Mouse (Mus musculus) myocyte (in vitro differentiated cells): ENCODE results near the gene Hrh2. TPM values are rescaled to one million over a fixed set of nuclear protein-coding genes. Genes with fewer than 3 reads are reported as not detected.
A peak's percentile ranks its signal among the peaks of the same experiment; 100 is the strongest.

Source experiments
- H3K27me3 ChIP-seq: one replicate; pipeline ENCODE4 v1.6.1; 2011; ENCODE audit not compliant: control insufficient read depth, insufficient read depth, insufficient read length
- H3K36me3 ChIP-seq: one replicate; pipeline ENCODE4 v1.6.1; 2011; ENCODE audit not compliant: control insufficient read depth, insufficient read depth
- H3K4me2 ChIP-seq: one replicate; pipeline ENCODE4 v1.6.1; 2011; ENCODE audit warnings: low read depth, control low read depth
- H3K4me3 ChIP-seq: one replicate; pipeline ENCODE4 v1.5.1; 2011; ENCODE audit warnings: mild to moderate bottlenecking, control low read depth, moderate library complexity
- H3K79me2 ChIP-seq: one replicate; pipeline ENCODE4 v1.6.1; 2011; ENCODE audit not compliant: control insufficient read depth, insufficient read depth
- H3ac ChIP-seq: one replicate; pipeline ENCODE4 v1.6.1; 2011; ENCODE audit not compliant: control insufficient read depth, insufficient read length
- CEBPB ChIP-seq: IDR thresholded peaks from 2 replicates; pipeline ENCODE4 v1.6.1; 2011; ENCODE audit warnings: mild to moderate bottlenecking, moderate library complexity; ENCODE audit not compliant: poor library complexity, insufficient read depth, severe bottlenecking
- E2F4 ChIP-seq: IDR thresholded peaks from one replicate; pipeline ENCODE4 v1.6.1; 2011; ENCODE audit warnings: mild to moderate bottlenecking, control low read depth, moderate library complexity; ENCODE audit not compliant: insufficient read depth
- MAX ChIP-seq: IDR thresholded peaks from one replicate; pipeline ENCODE4 v1.6.1; 2011; ENCODE audit warnings: low read depth, mild to moderate bottlenecking, control low read depth
- MYOD1 ChIP-seq, 3 experiments: IDR thresholded peaks; one replicate each; pipeline ENCODE4 v1.6.1; 2011; ENCODE audit warnings: control low read depth in 2 of 3, low read depth in 2 of 3, mild to moderate bottlenecking in 2 of 3, moderate library complexity in 1 of 3; ENCODE audit not compliant: insufficient read length in 2 of 3, control insufficient read depth in 1 of 3
- MYOG ChIP-seq, 3 experiments: IDR thresholded peaks; one replicate each; pipeline ENCODE4 v1.6.1; 2011; ENCODE audit warnings: control low read depth in 2 of 3, low read depth in 2 of 3, mild to moderate bottlenecking in 2 of 3; ENCODE audit not compliant: insufficient read length in 2 of 3, control insufficient read depth in 1 of 3, insufficient read depth in 1 of 3
- POLR2A ChIP-seq: IDR thresholded peaks from one replicate; pipeline ENCODE4 v1.6.1; 2011; ENCODE audit warnings: low read depth, mild to moderate bottlenecking, control low read depth, moderate library complexity; ENCODE audit not compliant: insufficient read length
- POLR2AphosphoS2 ChIP-seq: IDR thresholded peaks from one replicate; pipeline ENCODE4 v1.6.1; 2011; ENCODE audit warnings: low read depth, control low read depth; ENCODE audit not compliant: insufficient read length
- REST ChIP-seq: IDR thresholded peaks from one replicate; pipeline ENCODE4 v1.6.1; 2011; ENCODE audit warnings: mild to moderate bottlenecking, control low read depth, moderate library complexity; ENCODE audit not compliant: insufficient read depth, insufficient read length
- SRF ChIP-seq: IDR thresholded peaks from one replicate; pipeline ENCODE4 v1.6.1; 2011; ENCODE audit warnings: low read depth; ENCODE audit not compliant: control insufficient read depth, insufficient read length
- TCF12 ChIP-seq: IDR thresholded peaks from one replicate; pipeline ENCODE4 v1.6.1; 2011; ENCODE audit warnings: mild to moderate bottlenecking, control low read depth; ENCODE audit not compliant: poor library complexity, insufficient read depth, severe bottlenecking
- TCF3 ChIP-seq: IDR thresholded peaks from one replicate; pipeline ENCODE4 v1.6.1; 2011; ENCODE audit warnings: low read depth, control low read depth; ENCODE audit not compliant: insufficient read length
- USF1 ChIP-seq: IDR thresholded peaks from one replicate; pipeline ENCODE4 v1.6.1; 2011; ENCODE audit warnings: low read depth, mild to moderate bottlenecking, control low read depth, moderate library complexity
- polyA plus RNA-seq: library from polyadenylated mRNA; unstranded; fragments of >200 nt; fragmentation: generic; extraction: Trizol; gene quantifications from one replicate; pipeline ENCODE4 v1.2.1, GENCODE M21; 2012; ENCODE audit warnings: missing spikeins

Gene Hrh2
- polyA plus RNA-seq, 1 experiment = not detected

- no peak for TF ChIP-seq TCF3
- TF ChIP-seq POLR2A = no peak
- no peak for TF ChIP-seq REST
- TF ChIP-seq POLR2AphosphoS2 = no peak
- TF ChIP-seq E2F4 = no peak
- no peak for TF ChIP-seq SRF
- no peak for TF ChIP-seq TCF12
- no peak for TF ChIP-seq CEBPB
- TF ChIP-seq MYOG (IDR thresholded peaks at IDR 0.05; ENCODE audit: control insufficient read depth in 1 of 3, insufficient read depth in 1 of 3, insufficient read length in 2 of 3, low read depth in 2 of 3) = no peak
- TF ChIP-seq MAX = no peak
- TF ChIP-seq MYOD1 (IDR thresholded peaks at IDR 0.05; ENCODE audit: control insufficient read depth in 1 of 3, insufficient read length in 2 of 3, low read depth in 2 of 3) = no peak
- TF ChIP-seq USF1 = no peak
- Histone ChIP-seq H3K4me3 (no peak overlapping the region), H3K79me2 (no peaks in the 10 kb centered on the region), H3K27me3 (peaks cover 3% of the 10 kb centered on the region), H3K36me3 (no peaks in the 10 kb centered on the region), H3ac (no peak overlapping the region), H3K4me2 (no peak overlapping the region)
Measured at GRCm38 (mm10) chr13:54177346-54177745, 14.6 kb upstream of the Hrh2 start.

GRCm38 (mm10) chr13:54178647-54179046, 13.3 kb upstream of the Hrh2 start:
- no peak overlapping the region for H3ac ChIP-seq
- no peak for TF ChIP-seq USF1
- no peak overlapping the region for H3K4me3 ChIP-seq
- no peaks in the 10 kb centered on the region for H3K79me2 ChIP-seq
- H3K4me2 ChIP-seq = no peak overlapping the region
- peaks cover 3% of the 10 kb centered on the region for H3K27me3 ChIP-seq
- no peaks in the 10 kb centered on the region for H3K36me3 ChIP-seq

GRCm38 (mm10) chr13:54179971-54180370, 12.0 kb upstream of the Hrh2 start:
- no peak overlapping the region for H3ac ChIP-seq
- TF ChIP-seq USF1 (no peak), MAX (no peak), REST (no peak), TCF12 (no peak), CEBPB (no peak), POLR2AphosphoS2 (no peak), POLR2A (no peak), MYOG (IDR thresholded peaks at IDR 0.05; ENCODE audit: control insufficient read depth in 1 of 3, insufficient read depth in 1 of 3, insufficient read length in 2 of 3, low read depth in 2 of 3) (no peak), MYOD1 (IDR thresholded peaks at IDR 0.05; ENCODE audit: control insufficient read depth in 1 of 3, insufficient read length in 2 of 3, low read depth in 2 of 3) (no peak), TCF3 (no peak), SRF (no peak), E2F4 (no peak)
- no peak overlapping the region for H3K4me3 ChIP-seq
- H3K79me2 ChIP-seq = no peaks in the 10 kb centered on the region
- H3K27me3 ChIP-seq = peaks cover 3% of the 10 kb centered on the region
- no peaks in the 10 kb centered on the region for H3K36me3 ChIP-seq
- no peak overlapping the region for H3K4me2 ChIP-seq

GRCm38 (mm10) chr13:54180461-54180860, 11.5 kb upstream of the Hrh2 start:
- Histone ChIP-seq H3K36me3 (no peaks in the 10 kb centered on the region), H3K27me3 (peaks cover 3% of the 10 kb centered on the region), H3K79me2 (no peaks in the 10 kb centered on the region), H3K4me3 (no peak overlapping the region), H3K4me2 (no peak overlapping the region), H3ac (no peak overlapping the region)
- TF ChIP-seq MYOG (IDR thresholded peaks at IDR 0.05; ENCODE audit: control insufficient read depth in 1 of 3, insufficient read depth in 1 of 3, insufficient read length in 2 of 3, low read depth in 2 of 3) (peak in 1 of 3 experiments; percentile 20), TCF3 (no peak)

- Histone ChIP-seq H3K4me2 (no peak overlapping the region), H3K79me2 (no peaks in the 10 kb centered on the region), H3K4me3 (no peak overlapping the region), H3K27me3 (peaks cover 3% of the 10 kb centered on the region), H3K36me3 (no peaks in the 10 kb centered on the region), H3ac (no peak overlapping the region)
- no peak for TF ChIP-seq E2F4
- TF ChIP-seq POLR2AphosphoS2 = no peak
- TF ChIP-seq TCF12 = no peak
- no peak for TF ChIP-seq MAX
- TF ChIP-seq SRF = no peak
- TF ChIP-seq REST = no peak
- no peak for TF ChIP-seq CEBPB
Measured at GRCm38 (mm10) chr13:54181318-54181717, 10.6 kb upstream of the Hrh2 start.
